Mouse (Mus musculus): ENCODE measurements around the gene Dlx6. TPM values are rescaled to one million over a fixed set of nuclear protein-coding genes. Genes with fewer than 3 reads are reported as not detected.

Dlx6 gene
- total RNA-seq, 1 experiment, result not detected

GRCm38 (mm10) chr6:6849744-6850143 is 13.4 kb upstream of the Dlx6 start:
- in situ Hi-C loops (cut with MboI; ENCODE audit: low sequenced_read_pairs in 2 of 2, unreplicated experiment in 2 of 2), result loop anchor here in 1 of 2 experiments (25.0 kb wide), 1 partner anchor 837 kb away; no protein-coding TSS in a partner anchor

GRCm38 (mm10) chr6:6850324-6851060 is 12.6 kb upstream of the Dlx6 start:
- H3K9me3 ChIP-seq (ENCODE audit: control insufficient read depth, insufficient read depth, low read depth, low read length), result no peaks in the 10 kb centered on the region
- no peak for DNase-seq (ENCODE audit: low read depth, low spot score)
- no peaks in the 10 kb centered on the region for H3K4me1 ChIP-seq (ENCODE audit: control insufficient read depth in 2 of 2, insufficient read depth in 2 of 2, low read length in 2 of 2, poor library complexity in 1 of 2)
- H3K27ac ChIP-seq (ENCODE audit: insufficient read depth, low read depth, low read length, poor library complexity, severe bottlenecking), result no peak overlapping the region
- no peaks in the 10 kb centered on the region for H3K36me3 ChIP-seq (ENCODE audit: control insufficient read depth, insufficient read depth, low read length, poor library complexity, severe bottlenecking)
- TF ChIP-seq ZNF384 (IDR thresholded peaks at IDR 0.05; ENCODE audit: low read depth, low read length), result no peak
- H3K4me3 ChIP-seq (ENCODE audit: insufficient read depth in 1 of 2, low read depth in 1 of 2, low read length in 2 of 2, poor library complexity in 1 of 2, severe bottlenecking in 1 of 2), result no peak overlapping the region
- H3K9ac ChIP-seq (ENCODE audit: insufficient read depth, low read depth, low read length, poor library complexity, severe bottlenecking), result no peak overlapping the region
- in situ Hi-C loops (cut with MboI; ENCODE audit: low sequenced_read_pairs in 2 of 2, unreplicated experiment in 2 of 2), result loop anchor here in 1 of 2 experiments (25.0 kb wide), 1 partner anchor 838 kb away; no protein-coding TSS in a partner anchor

More at GRCm38 (mm10) chr6:6849744-6850143, 13.4 kb upstream of the Dlx6 start:
- no peak for TF ChIP-seq ZNF384 (IDR thresholded peaks at IDR 0.05; ENCODE audit: low read depth, low read length)
- no peak for TF ChIP-seq ZC3H11A (IDR thresholded peaks at IDR 0.05; ENCODE audit: borderline replicate concordance, low read depth, low read length)
- no peak for TF ChIP-seq MAFK (IDR thresholded peaks at IDR 0.05; ENCODE audit: insufficient read depth, low read depth, low read length)
- no peak for TF ChIP-seq CHD2 (IDR thresholded peaks at IDR 0.05; ENCODE audit: low read depth, low read length)
- no peak for TF ChIP-seq HCFC1 (IDR thresholded peaks at IDR 0.05; ENCODE audit: borderline replicate concordance, insufficient read depth, low read length)
- Histone ChIP-seq H3K27ac (ENCODE audit: insufficient read depth, low read depth, low read length, poor library complexity, severe bottlenecking) (no peak overlapping the region), H3K4me3 (ENCODE audit: insufficient read depth in 1 of 2, low read depth in 1 of 2, low read length in 2 of 2, poor library complexity in 1 of 2, severe bottlenecking in 1 of 2) (no peak overlapping the region), H3K4me1 (ENCODE audit: control insufficient read depth in 2 of 2, insufficient read depth in 2 of 2, low read length in 2 of 2, poor library complexity in 1 of 2) (no peaks in the 10 kb centered on the region), H3K36me3 (ENCODE audit: control insufficient read depth, insufficient read depth, low read length, poor library complexity, severe bottlenecking) (no peaks in the 10 kb centered on the region), H3K9me3 (ENCODE audit: control insufficient read depth, insufficient read depth, low read depth, low read length) (no peaks in the 10 kb centered on the region), H3K9ac (ENCODE audit: insufficient read depth, low read depth, low read length, poor library complexity, severe bottlenecking) (no peak overlapping the region)
- DNase-seq (ENCODE audit: low read depth, low spot score), result no peak

GRCm38 (mm10) chr6:6851166-6851565 is 12.0 kb upstream of the Dlx6 start:
- no peaks in the 10 kb centered on the region for H3K36me3 ChIP-seq (ENCODE audit: control insufficient read depth, insufficient read depth, low read length, poor library complexity, severe bottlenecking)
- H3K4me3 ChIP-seq (ENCODE audit: insufficient read depth in 1 of 2, low read depth in 1 of 2, low read length in 2 of 2, poor library complexity in 1 of 2, severe bottlenecking in 1 of 2), result no peak overlapping the region
- no peak for TF ChIP-seq CHD2 (IDR thresholded peaks at IDR 0.05; ENCODE audit: low read depth, low read length)
- TF ChIP-seq ZNF384 (IDR thresholded peaks at IDR 0.05; ENCODE audit: low read depth, low read length), result no peak
- TF ChIP-seq ZC3H11A (IDR thresholded peaks at IDR 0.05; ENCODE audit: borderline replicate concordance, low read depth, low read length), result no peak
- no peak for TF ChIP-seq MAFK (IDR thresholded peaks at IDR 0.05; ENCODE audit: insufficient read depth, low read depth, low read length)
- no peak for TF ChIP-seq HCFC1 (IDR thresholded peaks at IDR 0.05; ENCODE audit: borderline replicate concordance, insufficient read depth, low read length)
- H3K27ac ChIP-seq (ENCODE audit: insufficient read depth, low read depth, low read length, poor library complexity, severe bottlenecking), result no peak overlapping the region
- no peak for DNase-seq (ENCODE audit: low read depth, low spot score)
- in situ Hi-C loops (cut with MboI; ENCODE audit: low sequenced_read_pairs in 2 of 2, unreplicated experiment in 2 of 2), result loop anchor here in 1 of 2 experiments (25.0 kb wide), 1 partner anchor 839 kb away; no protein-coding TSS in a partner anchor
- no peak overlapping the region for H3K9ac ChIP-seq (ENCODE audit: insufficient read depth, low read depth, low read length, poor library complexity, severe bottlenecking)
- no peaks in the 10 kb centered on the region for H3K9me3 ChIP-seq (ENCODE audit: control insufficient read depth, insufficient read depth, low read depth, low read length)
- no peaks in the 10 kb centered on the region for H3K4me1 ChIP-seq (ENCODE audit: control insufficient read depth in 2 of 2, insufficient read depth in 2 of 2, low read length in 2 of 2, poor library complexity in 1 of 2)

- Histone ChIP-seq H3K4me1 (ENCODE audit: control insufficient read depth in 2 of 2, insufficient read depth in 2 of 2, low read length in 2 of 2, poor library complexity in 1 of 2) (no peaks in the 10 kb centered on the region), H3K4me3 (ENCODE audit: insufficient read depth in 1 of 2, low read depth in 1 of 2, low read length in 2 of 2, poor library complexity in 1 of 2, severe bottlenecking in 1 of 2) (no peak overlapping the region), H3K9ac (ENCODE audit: insufficient read depth, low read depth, low read length, poor library complexity, severe bottlenecking) (no peak overlapping the region), H3K9me3 (ENCODE audit: control insufficient read depth, insufficient read depth, low read depth, low read length) (no peaks in the 10 kb centered on the region), H3K27ac (ENCODE audit: insufficient read depth, low read depth, low read length, poor library complexity, severe bottlenecking) (no peak overlapping the region), H3K36me3 (ENCODE audit: control insufficient read depth, insufficient read depth, low read length, poor library complexity, severe bottlenecking) (no peaks in the 10 kb centered on the region)
- in situ Hi-C loops (cut with MboI; ENCODE audit: low sequenced_read_pairs in 2 of 2, unreplicated experiment in 2 of 2), result loop anchor here in 1 of 2 experiments (25.0 kb wide), 1 partner anchor 841 kb away; no protein-coding TSS in a partner anchor
- DNase-seq (ENCODE audit: low read depth, low spot score), result no peak
- no peak for TF ChIP-seq HCFC1 (IDR thresholded peaks at IDR 0.05; ENCODE audit: borderline replicate concordance, insufficient read depth, low read length)
- TF ChIP-seq MAFK (IDR thresholded peaks at IDR 0.05; ENCODE audit: insufficient read depth, low read depth, low read length), result no peak
- no peak for TF ChIP-seq CHD2 (IDR thresholded peaks at IDR 0.05; ENCODE audit: low read depth, low read length)
- TF ChIP-seq ZNF384 (IDR thresholded peaks at IDR 0.05; ENCODE audit: low read depth, low read length), result no peak
- TF ChIP-seq ZC3H11A (IDR thresholded peaks at IDR 0.05; ENCODE audit: borderline replicate concordance, low read depth, low read length), result no peak
These were observed 10.2 kb upstream of the Dlx6 start for GRCm38 (mm10) chr6:6852944-6853343.
